In genomic region chr5:27134436-27135005, GRCm38 (mm10) we compare ENCODE assay signal across 19 mouse cellular contexts.
"Had no signal": no experiment of that assay in that cellular context is flagged by ENCODE, and none has a peak within 500 bp of the region (broad histone marks: within the 10 kb centered on the region; RNA-seq: fewer than 3 reads in every experiment).

No protein-coding gene starts in this region.

- H3K27ac ChIP-seq: kidney, postnatal 0 days; layer of hippocampus, adult 2 months; limb, embryonic 10.5 days; limb, embryonic 13.5 days; liver, embryonic 13.5 days; macrophage; midbrain, embryonic 12.5 days; midbrain, embryonic 15.5 days; neural tube, embryonic 12.5 days; neural tube, embryonic 15.5 days; stomach, postnatal 0 days had no signal

- H3K36me3 ChIP-seq: limb, embryonic 10.5 days; limb, embryonic 13.5 days; liver, embryonic 13.5 days; midbrain, embryonic 12.5 days; midbrain, embryonic 15.5 days; neural tube, embryonic 12.5 days; neural tube, embryonic 15.5 days had no signal

- H3K4me1 ChIP-seq: limb, embryonic 10.5 days; limb, embryonic 13.5 days; liver, embryonic 13.5 days; midbrain, embryonic 12.5 days; midbrain, embryonic 15.5 days; neural tube, embryonic 12.5 days had no signal

- H3K27me3 ChIP-seq: limb, embryonic 13.5 days; liver, embryonic 13.5 days; midbrain, embryonic 12.5 days; midbrain, embryonic 15.5 days; neural tube, embryonic 12.5 days; neural tube, embryonic 15.5 days had no signal

- H3K4me3 ChIP-seq: layer of hippocampus, adult 2 months; limb, embryonic 10.5 days; limb, embryonic 13.5 days; liver, embryonic 13.5 days; midbrain, embryonic 12.5 days; midbrain, embryonic 15.5 days; neural tube, embryonic 12.5 days; neural tube, embryonic 15.5 days had no signal

- H3K9me3 ChIP-seq: limb, embryonic 10.5 days; limb, embryonic 13.5 days; liver, embryonic 13.5 days; midbrain, embryonic 12.5 days; midbrain, embryonic 15.5 days; neural tube, embryonic 12.5 days; neural tube, embryonic 15.5 days had no signal

- DNase-seq: kidney, postnatal 25 days; layer of hippocampus, adult 9-11 months; liver; liver, embryonic 13.5 days; lung, embryonic 14.5 days; right cerebral cortex, adult 18-20 months; right cerebral cortex, postnatal 14 days; right cerebral cortex, postnatal 4 days; thymus, postnatal 25 days had no signal
